Mouse (Mus musculus): ENCODE measurements around the gene Rab3gap2.

Rab3gap2 gene

DNA sequence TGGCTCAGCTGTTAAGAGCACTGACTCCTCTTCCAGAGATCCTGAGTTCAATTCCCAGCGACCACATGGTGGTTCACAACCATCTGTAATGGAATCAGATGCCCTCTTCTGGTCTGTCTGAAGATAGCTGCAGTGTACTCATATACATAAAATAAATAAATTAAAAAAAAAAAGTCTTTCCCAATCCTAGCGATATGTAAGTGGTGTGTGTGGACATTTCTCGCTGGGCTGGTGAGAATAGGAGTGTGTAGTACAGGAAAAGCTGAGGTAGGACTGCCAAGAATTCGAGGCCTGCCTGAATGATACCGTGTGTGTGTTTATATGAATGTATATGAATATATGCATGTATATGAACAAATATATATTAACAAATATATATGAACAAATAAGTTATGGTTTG lies 127.4 kb downstream of the Rab3gap2 start:
- DNase-seq (ENCODE audit: extremely low spot score) = no peak

DNA sequence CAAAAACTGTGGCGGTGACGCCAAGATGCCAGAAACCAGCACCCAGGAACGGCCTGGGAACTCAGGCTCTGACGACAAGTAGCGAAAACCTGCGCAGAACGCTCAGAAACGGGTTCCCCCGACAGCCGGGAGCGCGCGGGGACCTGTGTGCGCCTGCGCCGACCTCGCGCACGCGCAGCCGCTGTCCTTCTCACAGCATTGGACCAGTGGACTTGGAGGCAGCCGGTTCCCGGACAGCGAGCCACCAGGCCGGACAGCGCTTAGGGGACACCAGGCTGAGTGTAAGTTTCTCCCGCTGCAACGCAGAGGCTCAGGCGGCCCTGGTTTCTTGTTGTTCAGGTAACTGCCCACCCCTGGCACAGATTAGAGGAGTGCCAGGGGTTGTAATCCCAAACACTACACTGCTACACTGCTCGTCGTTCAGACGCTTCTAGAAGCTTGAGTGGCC lies 128.1 kb downstream of the Rab3gap2 start, which contains the start of gene Bpnt1:
TSS of gene Bpnt1 (plus strand) at position 167 of the 448 bp plus-strand sequence.
- peak; percentile 90 for DNase-seq (ENCODE audit: extremely low spot score)

DNA sequence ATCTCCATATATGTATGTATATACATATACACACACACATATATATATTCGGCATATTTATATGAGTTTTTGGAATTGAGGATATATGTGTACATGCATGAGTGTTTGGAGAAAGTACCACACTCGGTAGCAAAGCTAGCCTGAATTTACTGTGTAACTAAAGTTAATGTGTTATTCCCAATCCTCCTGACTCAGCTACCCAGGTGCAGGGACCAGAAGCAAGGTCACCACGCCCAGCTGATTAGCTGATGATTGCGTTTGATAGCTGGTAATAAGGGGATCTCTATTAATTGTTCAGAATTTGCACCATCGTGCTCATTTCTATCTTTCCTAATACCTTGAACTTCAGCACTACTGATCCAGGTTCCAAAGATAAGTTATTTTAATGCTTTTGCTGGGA lies 129.7 kb downstream of the Rab3gap2 start:
- DNase-seq (ENCODE audit: extremely low spot score) = no peak

DNA sequence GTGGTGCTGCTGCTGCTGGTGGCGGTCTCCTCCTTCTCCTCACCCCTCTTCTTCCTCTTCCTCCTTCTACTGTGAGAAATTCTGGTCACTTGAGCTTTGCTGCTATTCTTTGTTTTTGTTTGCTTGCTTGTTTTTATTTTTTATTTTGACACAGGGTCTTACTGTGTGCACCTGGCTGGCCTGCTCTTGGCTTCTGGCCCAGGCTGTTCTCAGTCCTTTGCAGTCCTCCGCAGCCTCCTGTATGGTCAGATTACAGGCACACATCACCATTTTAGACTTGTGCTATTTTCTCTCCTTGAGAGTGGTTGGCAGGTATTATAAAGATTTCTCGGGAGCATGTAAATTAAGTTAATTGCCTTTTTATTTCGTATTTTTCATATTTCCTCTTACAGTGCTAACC lies 130.2 kb downstream of the Rab3gap2 start:
- DNase-seq (ENCODE audit: extremely low spot score) = no peak

DNA sequence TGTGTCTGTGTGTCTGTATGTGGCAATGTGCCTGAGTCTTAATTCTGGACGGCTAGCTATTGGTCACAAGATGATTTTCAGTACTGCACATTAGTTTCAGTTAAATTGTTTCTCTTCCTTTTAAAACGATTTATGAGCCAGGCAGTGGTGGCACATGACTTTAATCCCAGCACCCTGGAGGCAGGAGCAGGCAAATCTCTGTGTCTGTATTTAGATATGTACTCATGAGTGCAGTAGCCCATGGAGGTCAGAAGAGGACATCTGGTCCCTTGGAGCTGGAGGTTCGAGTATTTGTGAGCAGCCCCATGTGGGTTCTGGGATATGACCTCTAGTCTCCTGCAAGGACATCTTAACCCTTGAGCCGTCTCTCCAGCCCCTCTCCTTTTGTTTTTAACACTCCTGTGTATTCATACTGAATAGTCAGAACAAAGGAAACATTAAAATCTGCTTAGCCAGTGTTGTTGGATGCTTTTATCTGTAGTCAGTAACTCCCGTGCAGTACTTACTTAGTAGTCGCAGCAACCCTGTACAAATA lies 131.4 kb downstream of the Rab3gap2 start:
- no peak for DNase-seq (ENCODE audit: extremely low spot score)

All from embryo, embryonic 9.5 days (tissue).